Mouse (Mus musculus): ENCODE measurements at regions not wholly inside any gene's neighbourhood (a gene's known extent, or its start where the extent isn't known, plus 50 kb on each side); places are given as distances from the start of the nearest gene placed in this dataset.

DNA sequence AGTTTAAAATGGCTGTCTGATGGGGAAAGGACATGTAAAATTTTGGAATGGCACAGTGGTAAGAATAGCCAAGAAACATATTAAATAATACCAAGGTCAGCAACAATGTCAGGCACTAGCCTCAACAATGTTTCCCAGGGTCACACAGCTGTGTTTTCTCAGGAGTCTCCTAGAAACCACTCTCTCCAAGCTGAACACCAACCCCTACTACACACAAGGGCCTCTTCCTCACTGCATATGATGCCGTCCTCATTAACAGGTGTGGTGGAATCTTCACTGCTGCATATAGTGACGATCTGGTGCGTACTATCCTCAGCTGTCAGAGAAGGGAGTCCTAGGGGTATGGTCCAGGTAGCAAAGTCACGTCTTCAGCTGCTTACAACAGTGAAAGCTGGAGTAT lies 1275.4 kb upstream of the A1bg start:
- Histone ChIP-seq H3K9me3 (replicated peaks) (no peaks in the 10 kb centered on the region), H3K4me1 (no peaks in the 10 kb centered on the region), H3K36me3 (no peaks in the 10 kb centered on the region), H3K4me3 (no peak overlapping the region), H3K27me3 (ENCODE audit: low read depth, poor library complexity, severe bottlenecking) (no peaks in the 10 kb centered on the region), H3K27ac (replicated peaks) (no peak overlapping the region)
- no peak for DNase-seq (ENCODE audit: low spot score)
- WGBS = 91% methylated on average over 4 of the region's 4 CpGs

GRCm38 (mm10) chr15:62195440-62195839 lies 1272.6 kb upstream of the A1bg start:
- Histone ChIP-seq H3K27ac (replicated peaks) (no peak overlapping the region), H3K4me3 (no peak overlapping the region), H3K4me1 (no peaks in the 10 kb centered on the region), H3K9me3 (replicated peaks) (no peaks in the 10 kb centered on the region), H3K27me3 (ENCODE audit: low read depth, poor library complexity, severe bottlenecking) (no peaks in the 10 kb centered on the region), H3K36me3 (no peaks in the 10 kb centered on the region)
- no peak for DNase-seq (ENCODE audit: low spot score)
- WGBS = 88% methylated on average over 5 of the region's 5 CpGs

DNA sequence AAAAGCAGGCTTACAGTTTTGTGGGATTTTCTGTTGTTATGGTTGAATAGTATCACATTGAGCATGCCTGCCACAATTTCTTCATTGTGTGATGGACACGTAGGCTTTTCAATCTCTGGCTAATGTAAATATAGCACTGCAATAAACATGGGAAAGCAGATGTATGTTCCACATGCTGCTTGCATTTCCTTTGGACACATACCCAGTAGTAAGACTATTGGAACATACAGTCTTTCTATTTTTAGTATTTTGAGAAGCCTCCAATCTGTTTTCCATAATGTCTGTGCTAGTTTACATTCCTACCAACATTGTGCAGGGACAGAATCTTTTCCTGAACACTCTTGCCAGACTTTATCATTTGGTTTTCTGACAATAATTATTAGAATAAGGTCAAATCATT lies 1269.9 kb upstream of the A1bg start:
- no peak for DNase-seq (ENCODE audit: low spot score)
- Histone ChIP-seq H3K9me3 (replicated peaks) (no peaks in the 10 kb centered on the region), H3K36me3 (no peaks in the 10 kb centered on the region), H3K27ac (replicated peaks) (no peak overlapping the region), H3K27me3 (ENCODE audit: low read depth, poor library complexity, severe bottlenecking) (no peaks in the 10 kb centered on the region), H3K4me3 (no peak overlapping the region), H3K4me1 (no peaks in the 10 kb centered on the region)
- WGBS = 92% methylated on average over 1 of the region's 1 CpGs

- no peak for DNase-seq (ENCODE audit: low spot score)
- H3K27me3 ChIP-seq (ENCODE audit: low read depth, poor library complexity, severe bottlenecking) = no peaks in the 10 kb centered on the region
- no peak overlapping the region for H3K27ac ChIP-seq (replicated peaks)
- no peaks in the 10 kb centered on the region for H3K36me3 ChIP-seq
- no peaks in the 10 kb centered on the region for H3K4me1 ChIP-seq
- 98% methylated on average over 1 of the region's 1 CpGs for WGBS
- H3K9me3 ChIP-seq (replicated peaks) = no peaks in the 10 kb centered on the region
- H3K4me3 ChIP-seq = no peak overlapping the region
Measured at GRCm38 (mm10) chr15:62191641-62192040, 1268.8 kb upstream of the A1bg start.

GRCm38 (mm10) chr15:62190977-62191614 lies 1268.3 kb upstream of the A1bg start:
- no peaks in the 10 kb centered on the region for H3K36me3 ChIP-seq
- H3K4me1 ChIP-seq = no peaks in the 10 kb centered on the region
- no peak for DNase-seq (ENCODE audit: low spot score)
- 88% methylated on average over 5 of the region's 5 CpGs for WGBS
- H3K9me3 ChIP-seq (replicated peaks) = no peaks in the 10 kb centered on the region
- no peak overlapping the region for H3K4me3 ChIP-seq
- no peak overlapping the region for H3K27ac ChIP-seq (replicated peaks)
- H3K27me3 ChIP-seq (ENCODE audit: low read depth, poor library complexity, severe bottlenecking) = no peaks in the 10 kb centered on the region

DNA sequence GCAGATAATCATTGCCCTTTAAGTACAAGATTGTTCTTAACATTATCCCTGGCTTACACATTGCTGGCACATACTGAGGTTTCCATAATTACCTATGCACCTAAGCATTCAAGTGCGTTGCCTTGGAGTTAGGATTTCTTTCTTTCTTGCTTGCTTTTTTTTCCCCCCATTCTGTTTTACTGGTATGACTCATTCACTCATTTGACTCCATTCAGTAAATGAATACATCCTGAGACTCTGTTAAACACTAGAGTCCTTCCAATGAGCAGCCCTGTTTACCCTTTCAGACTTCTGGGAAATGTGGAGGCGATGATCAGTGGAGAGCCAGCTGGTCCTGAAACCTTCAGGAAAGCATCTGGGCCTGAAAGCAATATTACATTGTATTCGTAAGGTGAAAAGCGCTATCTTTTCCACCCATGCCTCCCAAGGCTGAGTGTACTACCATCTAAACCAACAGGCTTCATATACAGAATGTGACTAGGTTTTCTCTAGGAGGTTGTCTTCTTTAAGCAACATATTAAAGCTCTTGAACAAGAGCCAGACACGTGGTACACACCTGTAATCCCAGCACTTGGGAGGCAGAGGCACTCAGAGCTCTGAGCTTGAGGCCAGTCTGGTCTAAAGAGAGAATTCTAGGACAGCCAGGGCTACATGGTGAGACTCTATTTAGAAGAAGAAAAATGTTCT lies 1267.6 kb upstream of the A1bg start:
- Histone ChIP-seq H3K4me3 (no peak overlapping the region), H3K27ac (replicated peaks) (no peak overlapping the region), H3K27me3 (ENCODE audit: low read depth, poor library complexity, severe bottlenecking) (no peaks in the 10 kb centered on the region), H3K9me3 (replicated peaks) (no peaks in the 10 kb centered on the region), H3K4me1 (no peaks in the 10 kb centered on the region), H3K36me3 (no peaks in the 10 kb centered on the region)
- 86% methylated on average over 5 of the region's 5 CpGs for WGBS
- no peak for DNase-seq (ENCODE audit: low spot score)

DNA sequence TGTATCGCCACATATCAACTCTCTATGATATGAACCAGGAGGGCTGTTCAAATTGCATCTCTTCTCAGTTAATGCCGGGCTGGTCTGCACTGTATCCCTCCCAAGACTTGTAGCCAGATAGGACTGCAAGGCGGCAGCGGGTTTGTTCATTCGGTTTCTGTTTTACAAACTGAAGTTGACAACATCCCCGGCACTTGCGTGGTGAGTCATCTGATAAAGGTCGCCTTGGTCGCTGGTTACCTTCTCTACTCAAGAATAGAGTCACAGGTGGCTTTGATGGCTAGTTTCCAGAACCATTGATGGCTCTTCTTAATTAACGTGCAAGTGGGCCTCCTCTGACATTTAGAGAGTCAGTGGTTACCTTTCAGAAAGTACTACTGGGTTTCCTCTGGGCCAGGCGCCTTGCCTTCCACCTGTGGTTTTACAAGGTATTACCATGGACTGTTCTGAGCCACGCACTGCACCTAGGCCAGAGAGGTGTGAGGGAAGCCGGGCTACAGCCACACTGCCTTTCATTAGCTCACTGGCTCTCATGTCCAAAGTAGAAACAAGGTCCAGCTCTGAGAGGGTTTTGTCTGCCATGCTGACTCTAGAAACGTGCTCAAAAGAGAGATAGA lies 1266.9 kb upstream of the A1bg start:
- no peaks in the 10 kb centered on the region for H3K27me3 ChIP-seq (ENCODE audit: low read depth, poor library complexity, severe bottlenecking)
- H3K4me1 ChIP-seq = no peaks in the 10 kb centered on the region
- H3K36me3 ChIP-seq = no peaks in the 10 kb centered on the region
- H3K9me3 ChIP-seq (replicated peaks) = no peaks in the 10 kb centered on the region
- DNase-seq (ENCODE audit: low spot score) = no peak
- WGBS = 90% methylated on average over 14 of the region's 14 CpGs
- H3K27ac ChIP-seq (replicated peaks) = no peak overlapping the region
- H3K4me3 ChIP-seq = no peak overlapping the region

DNA sequence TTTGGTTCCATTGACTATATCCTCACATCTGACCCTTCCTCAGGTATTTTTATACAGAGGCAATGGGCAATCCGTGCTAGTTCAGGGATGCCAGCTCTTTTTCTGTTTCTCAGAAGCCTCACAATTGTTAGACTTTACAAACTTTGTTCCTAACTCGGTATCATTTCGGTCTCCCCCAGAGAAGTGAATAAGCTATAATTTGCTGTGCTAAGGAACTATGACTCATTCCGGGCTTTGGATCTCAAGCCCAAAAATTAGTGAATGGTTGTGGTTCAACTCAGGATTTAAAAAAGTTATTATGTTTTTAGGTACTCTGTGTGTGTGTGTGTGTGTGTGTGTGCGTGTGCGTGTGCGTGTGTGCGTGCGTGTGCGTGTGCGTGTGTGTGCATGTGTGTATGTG lies 1263.7 kb upstream of the A1bg start:
- 93% methylated on average over 11 of the region's 11 CpGs for WGBS
- H3K36me3 ChIP-seq = no peaks in the 10 kb centered on the region
- DNase-seq (ENCODE audit: low spot score) = no peak

DNA sequence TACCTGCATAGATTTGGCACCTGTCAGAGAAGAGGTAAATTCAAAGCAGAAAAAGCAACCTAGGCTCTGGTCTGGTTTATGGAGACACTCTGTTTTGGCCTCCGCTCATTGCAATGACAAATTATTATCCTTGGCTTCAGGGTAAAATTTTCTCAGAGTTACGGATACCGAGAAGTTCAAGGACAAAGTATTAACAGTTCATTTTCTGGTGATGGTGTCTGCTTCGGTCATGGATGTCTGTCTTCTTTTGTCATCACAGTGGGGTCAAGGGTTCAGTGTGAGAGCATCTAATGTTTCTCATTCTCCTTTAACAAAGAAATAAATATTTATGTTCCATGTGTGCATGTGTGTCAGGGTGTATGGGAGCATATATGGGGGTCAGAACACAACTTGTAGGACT lies 1261.0 kb upstream of the A1bg start:
- no peak for DNase-seq (ENCODE audit: low spot score)
- Histone ChIP-seq H3K27me3 (ENCODE audit: low read depth, poor library complexity, severe bottlenecking) (no peaks in the 10 kb centered on the region), H3K36me3 (no peaks in the 10 kb centered on the region), H3K9me3 (replicated peaks) (no peaks in the 10 kb centered on the region), H3K27ac (replicated peaks) (no peak overlapping the region), H3K4me1 (no peaks in the 10 kb centered on the region), H3K4me3 (no peak overlapping the region)
- WGBS = 97% methylated on average over 4 of the region's 4 CpGs

More for the DNA sequence above, 1263.7 kb upstream of the A1bg start:
- Histone ChIP-seq H3K27me3 (ENCODE audit: low read depth, poor library complexity, severe bottlenecking) (no peaks in the 10 kb centered on the region), H3K9me3 (replicated peaks) (no peaks in the 10 kb centered on the region), H3K4me3 (no peak overlapping the region), H3K27ac (replicated peaks) (no peak overlapping the region), H3K4me1 (no peaks in the 10 kb centered on the region)

GRCm38 (mm10) chr15:62181454-62181910 lies 1258.7 kb upstream of the A1bg start:
- no peak overlapping the region for H3K27ac ChIP-seq (replicated peaks)
- H3K4me3 ChIP-seq = no peak overlapping the region
- H3K9me3 ChIP-seq (replicated peaks) = no peaks in the 10 kb centered on the region
- no peak for DNase-seq (ENCODE audit: low spot score)
- H3K36me3 ChIP-seq = no peaks in the 10 kb centered on the region
- H3K27me3 ChIP-seq (ENCODE audit: low read depth, poor library complexity, severe bottlenecking) = no peaks in the 10 kb centered on the region
- WGBS = 86% methylated on average over 2 of the region's 2 CpGs
- H3K4me1 ChIP-seq = no peaks in the 10 kb centered on the region

DNA sequence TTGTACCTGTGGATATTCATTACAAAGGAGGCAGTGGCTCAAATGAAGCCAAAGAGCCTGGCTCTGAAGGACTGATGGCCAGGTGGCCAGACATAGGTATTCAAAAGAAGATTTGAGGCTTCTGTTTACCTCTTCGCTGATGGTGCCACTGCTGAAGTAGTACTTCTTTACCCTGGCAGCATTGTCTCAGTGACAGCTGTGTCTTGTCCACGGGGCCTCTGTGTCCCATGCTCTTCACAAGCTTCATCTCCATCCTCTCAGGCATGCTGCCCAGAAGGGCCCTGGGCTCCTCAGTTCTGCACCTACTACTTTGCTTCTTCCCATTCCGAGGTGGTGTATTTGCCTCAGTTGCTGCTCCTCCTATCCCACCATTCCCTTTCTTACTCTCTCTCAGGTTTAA lies 1257.9 kb upstream of the A1bg start:
- no peak overlapping the region for H3K4me3 ChIP-seq
- H3K27me3 ChIP-seq (ENCODE audit: low read depth, poor library complexity, severe bottlenecking) = no peaks in the 10 kb centered on the region
- DNase-seq (ENCODE audit: low spot score) = no peak
- H3K36me3 ChIP-seq = no peaks in the 10 kb centered on the region
- WGBS = 90% methylated on average over 3 of the region's 3 CpGs
- H3K4me1 ChIP-seq = 0 out of 2 replicates have a peak, but pooled peaks cover 7% of the 10 kb centered on the region
- H3K9me3 ChIP-seq (replicated peaks) = no peaks in the 10 kb centered on the region
- no peak overlapping the region for H3K27ac ChIP-seq (replicated peaks)

DNA sequence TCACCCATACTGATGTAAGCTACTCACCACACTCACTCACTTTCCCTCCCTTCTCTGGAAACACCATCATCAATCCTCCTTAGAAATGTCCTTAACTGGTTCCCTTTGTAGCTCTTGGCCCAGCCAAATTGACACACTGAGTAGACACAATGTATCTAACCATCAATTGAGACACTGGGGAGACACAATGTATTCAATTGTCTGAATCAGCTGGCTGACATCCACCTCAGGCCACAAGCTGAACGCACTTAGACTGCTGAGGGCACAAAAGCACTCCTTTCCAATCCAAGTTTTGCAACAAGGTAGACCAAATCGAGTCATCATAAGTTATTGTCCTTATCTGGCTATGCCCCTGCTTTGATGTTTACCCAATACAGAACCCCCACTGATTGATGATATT lies 1257.0 kb upstream of the A1bg start:
- Histone ChIP-seq H3K36me3 (no peaks in the 10 kb centered on the region), H3K9me3 (replicated peaks) (no peaks in the 10 kb centered on the region), H3K4me3 (no peak overlapping the region), H3K4me1 (0 out of 2 replicates have a peak, but pooled peaks cover 7% of the 10 kb centered on the region), H3K27me3 (ENCODE audit: low read depth, poor library complexity, severe bottlenecking) (no peaks in the 10 kb centered on the region), H3K27ac (replicated peaks) (no peak overlapping the region)
- DNase-seq (ENCODE audit: low spot score) = no peak
- 92% methylated on average over 2 of the region's 2 CpGs for WGBS

- H3K4me1 ChIP-seq = 0 out of 2 replicates have a peak, but pooled peaks cover 7% of the 10 kb centered on the region
- no peak overlapping the region for H3K27ac ChIP-seq (replicated peaks)
- H3K36me3 ChIP-seq = no peaks in the 10 kb centered on the region
- no peak overlapping the region for H3K4me3 ChIP-seq
- no peak for DNase-seq (ENCODE audit: low spot score)
- WGBS = 91% methylated on average over 6 of the region's 6 CpGs
- no peaks in the 10 kb centered on the region for H3K9me3 ChIP-seq (replicated peaks)
- no peaks in the 10 kb centered on the region for H3K27me3 ChIP-seq (ENCODE audit: low read depth, poor library complexity, severe bottlenecking)
Measured at GRCm38 (mm10) chr15:62178568-62178967, 1255.8 kb upstream of the A1bg start.

Measured in midbrain, embryonic 10.5 days (tissue).